ENCODE assay signal across 29 mouse cellular contexts in the genomic region with DNA sequence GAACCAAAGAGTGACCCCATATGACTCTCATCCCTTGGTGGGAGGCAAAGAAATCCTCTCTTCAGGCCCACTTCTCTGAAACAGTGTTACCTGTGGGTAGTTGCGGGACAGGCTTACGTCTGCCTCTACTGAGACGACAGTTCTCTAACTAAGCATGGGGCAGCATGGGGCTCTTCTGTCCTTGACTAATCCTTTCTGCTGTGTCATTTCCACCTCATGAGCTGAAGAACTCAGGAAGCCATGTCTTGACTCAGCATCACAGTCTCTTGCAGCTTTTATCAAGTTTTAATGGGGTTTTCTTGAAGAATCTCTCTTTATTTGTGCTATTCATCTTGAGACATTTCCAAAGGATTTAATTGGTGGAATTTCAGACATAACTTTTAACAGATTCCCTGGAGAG.
A peak's percentile ranks its signal among the peaks of the same experiment; 100 is the strongest.
DNase-seq lines count a peak whose midpoint lies in the region; ATAC-seq and TF ChIP-seq lines count a peak whose summit lies in the region.
"Had no signal": no experiment of that assay in that cellular context is flagged by ENCODE, and none has a peak within 500 bp of the region (broad histone marks: within the 10 kb centered on the region; RNA-seq: fewer than 3 reads in every experiment).

No protein-coding gene starts in this region.

- H3K4me3 ChIP-seq in bone marrow macrophage, adult 2 months (ENCODE audit: insufficient read depth, low read length): no peak overlapping the region
- H3K4me3 ChIP-seq: embryonic facial prominence, embryonic 12.5 days; embryonic facial prominence, embryonic 15.5 days; forebrain, embryonic 12.5 days; heart, embryonic 12.5 days; heart, embryonic 15.5 days; hindbrain, embryonic 12.5 days; hindbrain, embryonic 15.5 days had no signal

- no peak for TF ChIP-seq POLR2A in bone marrow macrophage, adult 2 months (IDR thresholded peaks at IDR 0.05; ENCODE audit: borderline replicate concordance, low read depth, low read length)

- intact Hi-C loops in left cerebral cortex, postnatal 25 days (cut with DNase I): no loop called here

- peak; percentile 77 for ATAC-seq in hematopoietic stem cell, adult 5-6 weeks (replicated peaks in 1 of 2; ENCODE audit: insufficient read depth in 1 of 2, low FRiP score in 2 of 2, low TSS enrichment in 1 of 2, low read depth in 1 of 2, poor library complexity in 2 of 2, severe bottlenecking in 2 of 2)
- peak; percentile 68 for ATAC-seq in megakaryocyte progenitor cell, adult 5-6 weeks (replicated peaks; ENCODE audit: poor library complexity)
- ATAC-seq: activated CD4-positive, CD25-positive, alpha-beta regulatory T cell, adult 4 months; CD4-positive, CD25-positive, alpha-beta regulatory T cell, adult 4 months; forebrain, embryonic 16.5 days; intestine, postnatal 0 days had no signal

- peak overlapping the region; percentile 67 for H3K27ac ChIP-seq in bone marrow macrophage, adult 2 months (ENCODE audit: insufficient read depth, low read depth, low read length)
- H3K27ac ChIP-seq: embryonic facial prominence, embryonic 12.5 days; embryonic facial prominence, embryonic 15.5 days; forebrain, embryonic 12.5 days; heart, embryonic 15.5 days; hindbrain, embryonic 12.5 days; hindbrain, embryonic 15.5 days had no signal

- peak; percentile 37 for DNase-seq in 416B (ENCODE audit: low read depth)
- DNase-seq in left cerebral cortex, postnatal 25 days (ENCODE audit: low spot score in 2 of 2): no peak
- no peak for DNase-seq in ovary, postnatal 10 days (ENCODE audit: low spot score)
- no peak for DNase-seq in layer of hippocampus, adult 9-10 months (ENCODE audit: low spot score)
- DNase-seq in frontal cortex, postnatal 25 days (ENCODE audit: low spot score in 2 of 2): no peak
- DNase-seq: adrenal gland, adult 8-10 months; adrenal gland, postnatal 25 days; cerebellum, adult 18-20 months; cerebellum, adult 9-10 months; cerebellum, postnatal 14 days; gastrocnemius, postnatal 10 days; gastrocnemius, postnatal 36 days; heart, adult 18-20 months; heart, postnatal 10 days; heart, postnatal 4 days had no signal

- peaks cover 18% of the 10 kb centered on the region for H3K4me1 ChIP-seq in bone marrow macrophage, adult 2 months (ENCODE audit: control insufficient read depth, insufficient read depth, low read length)
- H3K4me1 ChIP-seq: embryonic facial prominence, embryonic 12.5 days; forebrain, embryonic 12.5 days; hindbrain, embryonic 15.5 days had no signal

- no peak for TF ChIP-seq CTCF in bone marrow macrophage, adult 2 months (IDR thresholded peaks at IDR 0.05; ENCODE audit: low read depth, low read length)
